Mouse (Mus musculus) MEL (cell line): Measurements from ENCODE around the gene 9030025P20Rik.
"Not testable (repeated sequence)": the region's sequence is repeated elsewhere in the genome, so short reads cannot be mapped to it uniquely, and the experiment has no call there.

Source experiments
- BHLHE40 ChIP-seq: IDR thresholded peaks from 2 replicates; pipeline ENCODE4 v1.6.1; 2012; ENCODE audit warnings: low read depth, mild to moderate bottlenecking, inconsistent platforms, low read length, improper control_type of control experiment, borderline replicate concordance
- CHD2 ChIP-seq: IDR thresholded peaks from 2 replicates; pipeline ENCODE4 v1.6.1; 2011; ENCODE audit warnings: low read length, improper control_type of control experiment
- CTCF ChIP-seq, 3 experiments: IDR thresholded peaks in 2 of 3; conservative IDR thresholded peaks in 1 of 3; 2 replicates each; pipeline ENCODE4 v1.5.1; 2011 to 2012; ENCODE audit warnings: low read length in 3 of 3, low read depth in 2 of 3, mild to moderate bottlenecking in 2 of 3, improper control_type of control experiment in 1 of 3, inconsistent platforms in 1 of 3, mixed read lengths in 1 of 3, moderate library complexity in 1 of 3; ENCODE audit not compliant: control insufficient read depth in 1 of 3, insufficient read depth in 1 of 3, poor library complexity in 1 of 3, severe bottlenecking in 1 of 3
- E2F4 ChIP-seq: IDR thresholded peaks from 2 replicates; pipeline ENCODE4 v1.6.1; 2011; ENCODE audit warnings: low read depth, low read length, improper control_type of control experiment, borderline replicate concordance
- ETS1 ChIP-seq: IDR thresholded peaks from 2 replicates; pipeline ENCODE4 v1.6.1; 2012; ENCODE audit warnings: low read depth, mild to moderate bottlenecking, inconsistent platforms, low read length, improper control_type of control experiment, moderate library complexity
- MAFK ChIP-seq: IDR thresholded peaks from 2 replicates; pipeline ENCODE4 v1.6.1; 2011; ENCODE audit warnings: low read depth, mild to moderate bottlenecking, low read length, improper control_type of control experiment, borderline replicate concordance
- POLR2A ChIP-seq, 2 experiments: IDR thresholded peaks; 2 replicates each; pipeline ENCODE4 v1.6.1; 2011 to 2012; ENCODE audit warnings: low read length in 2 of 2, mild to moderate bottlenecking in 2 of 2, control low read depth in 1 of 2, improper control_type of control experiment in 1 of 2, low read depth in 1 of 2, moderate library complexity in 1 of 2; ENCODE audit not compliant: control insufficient read depth in 1 of 2, insufficient read depth in 1 of 2, poor library complexity in 1 of 2
- POLR2AphosphoS2 ChIP-seq: IDR thresholded peaks from 2 replicates; pipeline ENCODE4 v1.6.1; 2011; ENCODE audit warnings: low read length, improper control_type of control experiment
- TAL1 ChIP-seq: IDR thresholded peaks from 2 replicates; pipeline ENCODE4 v1.6.1; 2012; ENCODE audit warnings: mild to moderate bottlenecking, inconsistent platforms, low read length, moderate library complexity, mixed read lengths
- USF1 ChIP-seq: IDR thresholded peaks from 2 replicates; pipeline ENCODE4 v1.6.1; 2014; ENCODE audit warnings: low read depth, mild to moderate bottlenecking, inconsistent platforms, low read length, improper control_type of control experiment, moderate library complexity
- ZMIZ1 ChIP-seq: IDR thresholded peaks from 2 replicates; pipeline ENCODE4 v1.6.1; 2012; ENCODE audit warnings: low read depth, mild to moderate bottlenecking, inconsistent platforms, low read length, improper control_type of control experiment, moderate library complexity

- not testable (repeated sequence) for TF ChIP-seq USF1; ZMIZ1; BHLHE40; CHD2; ETS1; E2F4; POLR2A (IDR thresholded peaks at IDR 0.05; ENCODE audit: control insufficient read depth in 1 of 2, insufficient read depth in 1 of 2, low read depth in 1 of 2, low read length in 2 of 2, poor library complexity in 1 of 2); CTCF (IDR thresholded peaks at IDR 0.05 in 2 of 3, conservative IDR thresholded peaks at IDR 0.05 in 1 of 3; ENCODE audit: control insufficient read depth in 1 of 3, insufficient read depth in 1 of 3, low read depth in 2 of 3, low read length in 3 of 3, poor library complexity in 1 of 3, severe bottlenecking in 1 of 3); POLR2AphosphoS2; MAFK; TAL1
Observed at GRCm38 (mm10) chr17:14994140-14994539, 15.9 kb downstream of the 9030025P20Rik start.
